Mouse (Mus musculus) thymus, adult 2 months (tissue): ENCODE results near the gene Homer2.

Experiments
- CTCF ChIP-seq: fragments of 200-500 bp; IDR thresholded peaks from 2 replicates; pipeline ENCODE4 v1.5.1; 2012; ENCODE audit warnings: mild to moderate bottlenecking, control low read depth, low read length, moderate library complexity, borderline replicate concordance; ENCODE audit not compliant: control insufficient read depth, poor library complexity, insufficient read depth; ENCODE audit errors: extremely low read depth
- POLR2A ChIP-seq: fragments of 200-500 bp; IDR thresholded peaks from 2 replicates; pipeline ENCODE4 v1.6.1; 2012; ENCODE audit warnings: mild to moderate bottlenecking, low read length, control low read depth, moderate library complexity; ENCODE audit not compliant: control insufficient read depth, poor library complexity, insufficient read depth; ENCODE audit errors: extremely low read depth

DNA sequence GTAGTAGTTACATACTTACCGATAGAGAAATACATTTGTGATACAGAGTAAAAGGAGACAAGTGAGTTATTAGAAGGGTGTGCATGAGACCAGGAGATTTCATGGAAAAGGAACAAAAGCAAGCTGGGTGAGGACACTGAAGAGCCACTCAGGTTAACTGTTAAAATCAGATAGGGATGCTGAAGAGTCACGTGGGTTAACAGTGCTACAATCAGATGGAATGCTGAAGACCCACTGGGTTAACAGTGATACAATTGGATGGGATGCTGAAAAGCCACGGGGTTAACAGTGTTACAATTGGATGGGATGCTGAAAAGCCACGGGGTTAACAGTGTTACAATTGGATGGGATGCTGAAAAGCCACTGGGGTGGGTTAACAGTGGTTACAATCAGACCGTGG, 102.3 kb downstream of the Homer2 start:
- no peak for TF ChIP-seq CTCF
- no peak for TF ChIP-seq POLR2A
